Mouse (Mus musculus) limb, embryonic 14.5 days (tissue): ENCODE results near the gene Knstrn. TPM values are rescaled to one million over a fixed set of nuclear protein-coding genes. Genes with fewer than 3 reads are reported as not detected.

ENCODE experiments used
- ATAC-seq: fragments of 200-750 bp; cut with Nextera tagmentation; 2 replicates; pipeline ENCODE4 v1.8.0; 2017; ENCODE audit warnings: low read depth, moderate number of reproducible peaks, moderate TSS enrichment; ENCODE audit not compliant: low FRiP score
- DNase-seq: peaks from one replicate; pipeline ENCODE4 v3.0.0-alpha.2; 2015; ENCODE audit warnings: low spot score
- H3K27ac ChIP-seq: fragments of 300-500 bp; sonication (generic); replicated peaks from 2 replicates; pipeline ENCODE4 v1.5.1; 2014; ENCODE audit warnings: low read depth, mild to moderate bottlenecking, low read length, moderate library complexity, mixed read lengths
- H3K27me3 ChIP-seq: fragments of 300-500 bp; sonication (generic); 2 replicates; pipeline ENCODE4 v1.6.1; 2014; ENCODE audit warnings: low read length, mixed read lengths; ENCODE audit not compliant: control insufficient read depth, insufficient read depth
- H3K36me3 ChIP-seq: fragments of 300-500 bp; sonication (generic); 2 replicates; pipeline ENCODE4 v1.6.1; 2014; ENCODE audit warnings: mild to moderate bottlenecking, low read length, moderate library complexity, mixed read lengths; ENCODE audit not compliant: control insufficient read depth, insufficient read depth
- H3K4me1 ChIP-seq: fragments of 300-500 bp; sonication (generic); 2 replicates; pipeline ENCODE4 v1.6.1; 2014; ENCODE audit warnings: antibody characterized with exemption, low read length, mixed read lengths; ENCODE audit not compliant: control insufficient read depth, insufficient read depth
- H3K4me2 ChIP-seq: fragments of 300-500 bp; sonication (generic); replicated peaks from 2 replicates; pipeline ENCODE4 v1.6.1; 2014; ENCODE audit warnings: low read depth, mild to moderate bottlenecking, low read length, moderate library complexity; ENCODE audit not compliant: severe bottlenecking
- H3K4me3 ChIP-seq: fragments of 300-500 bp; sonication (generic); replicated peaks from 2 replicates; pipeline ENCODE4 v1.5.1; 2014; ENCODE audit warnings: low read length
- H3K9ac ChIP-seq: fragments of 300-500 bp; sonication (generic); 2 replicates; pipeline ENCODE4 v1.6.1; 2014; ENCODE audit warnings: mild to moderate bottlenecking, low read depth, low read length, moderate library complexity; ENCODE audit not compliant: severe bottlenecking
- H3K9me3 ChIP-seq: fragments of 300-500 bp; sonication (generic); 2 replicates; pipeline ENCODE4 v1.6.1; 2016; ENCODE audit warnings: low read length; ENCODE audit not compliant: control insufficient read depth
- POLR2A ChIP-seq: fragments of 200-500 bp; IDR thresholded peaks from 2 replicates; pipeline ENCODE4 v1.8.0; 2012; ENCODE audit warnings: inconsistent platforms, mild to moderate bottlenecking, moderate library complexity, borderline replicate concordance; ENCODE audit not compliant: insufficient read depth, insufficient read length; ENCODE audit errors: extremely low read depth
- WGBS: fragments of 180-500 bp; shearing (Covaris S2); extraction: QIAGEN DNeasy Blood & Tissue Kit; methylation state at CpG from one replicate; pipeline ENCODE4 v1.1.7; 2014; 5-methylcytosine and 5-hydroxymethylcytosine counted together
- polyA plus RNA-seq, 2 experiments: library from polyadenylated mRNA; depleted of rRNA in 1 of 2; stranded (reverse) in 1 of 2; unstranded in 1 of 2; fragments of >200 nt; fragmentation: Nextera tagmentation in 1 of 2; extraction: Ambion mirVana in 1 of 2; gene quantifications; 2 replicates each; pipeline versions ENCODE4 v1.2.1 to v1.2.3; 2012 to 2014

Knstrn gene
- polyA plus RNA-seq, 2 experiments: 67.0 to 81.3 TPM

DNA sequence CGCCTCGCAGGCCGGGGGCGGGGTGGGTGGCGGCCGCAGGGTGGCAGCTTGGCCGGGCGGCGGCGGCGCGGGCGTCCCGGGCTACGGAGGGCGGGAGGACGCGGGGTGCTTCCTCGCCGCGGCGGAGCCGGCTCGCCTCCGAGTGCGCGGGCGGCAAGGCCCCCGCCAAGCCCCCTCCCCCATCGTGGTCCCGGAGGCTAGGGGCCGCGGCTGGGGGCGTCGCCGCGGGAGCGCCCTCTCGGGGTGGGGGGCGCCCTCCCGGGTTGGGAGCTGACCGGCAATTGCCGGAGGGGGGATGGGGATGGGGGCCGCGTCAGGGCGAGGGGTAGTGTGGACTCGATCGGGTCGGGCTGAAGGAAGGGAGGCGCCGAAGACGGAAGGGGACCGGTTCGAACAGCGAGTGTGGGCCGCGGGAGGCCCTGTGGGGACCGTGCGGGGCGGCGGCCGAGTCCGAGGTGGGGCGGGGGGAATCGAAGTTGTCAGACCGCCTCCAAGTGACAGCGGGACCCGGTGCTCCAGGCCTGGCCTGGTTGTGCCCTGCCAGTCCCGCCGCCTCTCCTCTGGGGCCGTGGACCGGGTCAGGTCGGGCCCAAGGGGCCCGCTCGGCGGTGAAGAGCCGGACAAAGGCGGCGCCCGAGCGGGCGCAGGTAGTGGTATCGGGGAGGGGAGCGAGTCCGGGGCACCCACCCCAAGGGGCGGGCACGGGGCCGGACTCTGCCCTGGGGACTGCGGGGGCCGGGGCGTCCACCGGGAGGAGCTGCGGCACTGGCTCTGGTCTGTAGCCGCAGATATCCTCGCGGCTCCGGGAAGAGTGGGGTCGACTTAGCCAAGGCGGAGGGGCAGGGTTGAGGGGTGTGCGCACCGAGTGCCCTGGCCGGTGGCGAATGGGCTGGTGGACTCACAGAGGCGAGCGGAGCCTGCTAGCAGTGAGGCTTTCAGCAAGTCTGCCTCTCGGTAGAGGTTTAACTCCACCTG lies 88.5 kb downstream of the Knstrn start:
- ATAC-seq (no peak), DNase-seq (no peak)
- H3K27ac ChIP-seq: no peak overlapping the region
- peak overlapping the region; percentile 75 for H3K9ac ChIP-seq
- peak overlapping the region; percentile 83 for H3K4me3 ChIP-seq
- peaks cover 35% of the 10 kb centered on the region for H3K27me3 ChIP-seq
- TF ChIP-seq POLR2A: no peak
- H3K9me3 ChIP-seq: no peaks in the 10 kb centered on the region
- peaks cover 28% of the 10 kb centered on the region for H3K4me1 ChIP-seq
- WGBS: 0% methylated on average over 20 of the region's 106 CpGs
- H3K36me3 ChIP-seq: no peaks in the 10 kb centered on the region
- H3K4me2 ChIP-seq: peak overlapping the region; percentile 99

DNA sequence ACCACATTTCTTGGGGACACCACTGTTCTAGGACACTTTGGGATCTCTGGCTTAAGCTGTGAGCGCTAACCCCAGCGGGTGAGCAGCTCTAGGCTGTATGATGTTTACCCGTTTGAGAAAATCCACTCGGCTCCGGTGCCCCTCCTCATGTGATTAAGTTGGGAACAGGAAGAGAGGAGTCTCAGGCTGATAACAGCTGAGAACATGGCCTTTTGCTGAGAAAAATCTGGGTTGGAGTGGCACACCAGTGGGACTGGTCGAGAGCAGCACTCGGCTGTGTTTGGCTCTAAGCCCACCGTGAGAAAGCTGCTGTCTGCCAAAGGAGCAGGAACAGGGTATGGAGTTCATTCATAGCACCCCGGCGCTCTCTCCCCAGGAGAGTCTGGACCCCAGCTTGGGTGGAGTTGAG lies 89.5 kb downstream of the Knstrn start:
- DNase-seq: no peak
- no peak overlapping the region for H3K27ac ChIP-seq
- H3K4me3 ChIP-seq: peak overlapping the region; percentile 83
- H3K9me3 ChIP-seq: no peaks in the 10 kb centered on the region
- H3K9ac ChIP-seq: no peak overlapping the region
- H3K36me3 ChIP-seq: no peaks in the 10 kb centered on the region
- 11% methylated on average over 10 of the region's 10 CpGs for WGBS
- ATAC-seq: no peak
- peak overlapping the region; percentile 99; the same call in 1 of the 2 replicates for H3K4me2 ChIP-seq
- TF ChIP-seq POLR2A: no peak
- H3K27me3 ChIP-seq: peaks cover 25% of the 10 kb centered on the region
- H3K4me1 ChIP-seq: peaks cover 19% of the 10 kb centered on the region

Other genes starting within 250 kb of the Knstrn start
- gene Bub1b, start 215.8 kb upstream of the Knstrn start, polyA plus RNA-seq (2012; rRNA removed): 48.5 and 53.5 TPM in 2 replicates
- 64.4 and 70.4 TPM in 2 replicates for gene Bub1b, start 215.8 kb upstream of the Knstrn start, polyA plus RNA-seq (2014; fragmentation: Nextera tagmentation; extraction: Ambion mirVana)
- 4.8 and 5.5 TPM in 2 replicates for gene Pak6, start 150.7 kb upstream of the Knstrn start, polyA plus RNA-seq (2012; rRNA removed)
- gene Pak6, start 150.7 kb upstream of the Knstrn start, polyA plus RNA-seq (2014; fragmentation: Nextera tagmentation; extraction: Ambion mirVana): 3.8 and 4.6 TPM in 2 replicates
- gene Ankrd63, start 110.0 kb upstream of the Knstrn start, polyA plus RNA-seq (2012; rRNA removed): 0.08 and 0.10 TPM in 2 replicates
- 0.07 TPM in 1 of 2 replicates, not detected in the other for gene Ankrd63, start 110.0 kb upstream of the Knstrn start, polyA plus RNA-seq (2014; fragmentation: Nextera tagmentation; extraction: Ambion mirVana)
- 2.0 and 2.1 TPM in 2 replicates for gene Plcb2, start 85.6 kb upstream of the Knstrn start, polyA plus RNA-seq (2012; rRNA removed)
- gene Plcb2, start 85.6 kb upstream of the Knstrn start, polyA plus RNA-seq (2014; fragmentation: Nextera tagmentation; extraction: Ambion mirVana): 0.74 and 0.82 TPM in 2 replicates
- gene Inafm2, start 68.2 kb upstream of the Knstrn start, polyA plus RNA-seq (2012; rRNA removed): 7.9 and 8.0 TPM in 2 replicates
- 24.4 and 27.9 TPM in 2 replicates for gene Inafm2, start 68.2 kb upstream of the Knstrn start, polyA plus RNA-seq (2014; fragmentation: Nextera tagmentation; extraction: Ambion mirVana)
- gene Ccdc9b, start 51.3 kb upstream of the Knstrn start, polyA plus RNA-seq (2012; rRNA removed): 1.7 and 1.8 TPM in 2 replicates
- gene Ccdc9b, start 51.3 kb upstream of the Knstrn start, polyA plus RNA-seq (2014; fragmentation: Nextera tagmentation; extraction: Ambion mirVana): 0.88 and 1.4 TPM in 2 replicates
- 1.00 TPM in 1 of 2 replicates, not detected in the other for gene Phgr1, start 41.2 kb upstream of the Knstrn start, polyA plus RNA-seq (2012; rRNA removed)
- not detected in 2 replicates for gene Phgr1, start 41.2 kb upstream of the Knstrn start, polyA plus RNA-seq (2014; fragmentation: Nextera tagmentation; extraction: Ambion mirVana)
- 0.16 and 0.17 TPM in 2 replicates for gene Disp2, start 34.3 kb upstream of the Knstrn start, polyA plus RNA-seq (2012; rRNA removed)
- gene Disp2, start 34.3 kb upstream of the Knstrn start, polyA plus RNA-seq (2014; fragmentation: Nextera tagmentation; extraction: Ambion mirVana): 0.03 TPM in 1 of 2 replicates, not detected in the other
- gene Ivd, start 48.0 kb downstream of the Knstrn start, polyA plus RNA-seq (2012; rRNA removed): 100 and 112 TPM in 2 replicates
- 58.1 and 72.7 TPM in 2 replicates for gene Ivd, start 48.0 kb downstream of the Knstrn start, polyA plus RNA-seq (2014; fragmentation: Nextera tagmentation; extraction: Ambion mirVana)
- gene Bahd1, start 86.4 kb downstream of the Knstrn start, polyA plus RNA-seq (2012; rRNA removed): 14.1 and 16.5 TPM in 2 replicates
- gene Bahd1, start 86.4 kb downstream of the Knstrn start, polyA plus RNA-seq (2014; fragmentation: Nextera tagmentation; extraction: Ambion mirVana): 1.5 and 1.8 TPM in 2 replicates
- 59.5 and 73.9 TPM in 2 replicates for gene Chst14, start 112.5 kb downstream of the Knstrn start, polyA plus RNA-seq (2012; rRNA removed)
- 56.6 and 65.3 TPM in 2 replicates for gene Chst14, start 112.5 kb downstream of the Knstrn start, polyA plus RNA-seq (2014; fragmentation: Nextera tagmentation; extraction: Ambion mirVana)
- gene Ccdc32, start 215.4 kb downstream of the Knstrn start, polyA plus RNA-seq (2012; rRNA removed): 13.5 and 14.6 TPM in 2 replicates
- 21.5 and 23.5 TPM in 2 replicates for gene Ccdc32, start 215.4 kb downstream of the Knstrn start, polyA plus RNA-seq (2014; fragmentation: Nextera tagmentation; extraction: Ambion mirVana)
- 6.0 and 6.2 TPM in 2 replicates for gene Rpusd2, start 220.8 kb downstream of the Knstrn start, polyA plus RNA-seq (2012; rRNA removed)
- 3.6 and 3.8 TPM in 2 replicates for gene Rpusd2, start 220.8 kb downstream of the Knstrn start, polyA plus RNA-seq (2014; fragmentation: Nextera tagmentation; extraction: Ambion mirVana)
- 3.6 and 5.5 TPM in 2 replicates for gene Knl1, start 233.1 kb downstream of the Knstrn start, polyA plus RNA-seq (2012; rRNA removed)
- gene Knl1, start 233.1 kb downstream of the Knstrn start, polyA plus RNA-seq (2014; fragmentation: Nextera tagmentation; extraction: Ambion mirVana): 34.5 and 37.1 TPM in 2 replicates